Mouse (Mus musculus) stomach, postnatal 0 days (tissue): ENCODE measurements around the gene Sgms1.

ENCODE experiments used
- CTCF ChIP-seq: IDR thresholded peaks from 2 replicates; pipeline ENCODE4 v1.5.1; 2016; ENCODE audit warnings: antibody characterized with exemption, low read depth, mild to moderate bottlenecking, moderate library complexity
- EP300 ChIP-seq: optimal IDR thresholded peaks from 2 replicates; pipeline ENCODE3; 2016; ENCODE audit warnings: antibody characterized with exemption

DNA sequence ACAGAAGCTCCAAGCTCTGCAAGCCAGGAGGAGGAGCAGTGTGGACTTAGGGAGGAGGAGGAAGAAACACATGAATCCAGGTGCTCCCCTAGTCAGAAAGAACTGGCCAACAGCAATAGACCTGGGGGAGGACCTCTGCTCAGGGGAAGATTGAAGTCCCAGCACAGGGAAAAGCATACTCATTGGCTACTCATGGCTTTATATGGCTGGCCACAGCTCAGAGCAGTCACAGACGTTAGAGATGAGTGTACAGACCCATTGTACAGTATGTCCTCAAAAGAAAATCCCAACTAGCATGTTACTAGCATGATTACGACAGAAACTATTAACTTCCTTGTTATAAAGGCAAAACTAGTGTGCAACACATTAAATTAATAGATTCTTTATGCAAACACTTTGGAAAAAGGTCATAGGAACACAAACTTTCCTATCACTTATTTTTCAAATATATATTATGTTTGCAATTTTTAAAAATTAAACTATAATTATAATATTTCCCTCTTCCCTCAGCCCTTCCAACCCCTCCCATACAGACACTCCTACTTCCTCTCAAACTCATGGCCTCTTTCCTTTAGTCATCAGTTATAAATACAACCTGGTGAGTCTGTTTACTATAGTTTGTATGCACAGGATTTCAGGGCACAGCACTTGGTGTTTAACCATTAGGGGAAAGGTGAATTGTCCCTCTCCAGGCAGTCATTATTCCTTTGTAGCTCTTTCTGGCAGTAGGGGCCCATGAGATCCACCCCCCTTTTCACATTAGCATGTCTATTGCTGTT, 165.0 kb downstream of the Sgms1 start:
- TF ChIP-seq EP300 (no peak), CTCF (no peak)
